Mouse (Mus musculus) gastrocnemius, postnatal 36 days (tissue): ENCODE measurements around the gene Hs2st1. TPM values are rescaled to one million over a fixed set of nuclear protein-coding genes. Genes with fewer than 3 reads are reported as not detected.

Experiments
- DNase-seq, 2 experiments: peaks; one replicate each; pipeline ENCODE4 v3.0.0; 2022
- intact Hi-C: fragments of 180-260 bp; cut with DNase I; formaldehyde crosslinking; loops from one replicate; pipeline ENCODE4 v1.15.1; 2025
- total RNA-seq, 2 experiments: library from RNA; stranded (reverse); gene quantifications; 2 replicates each; pipeline ENCODE4 v1.2.3; 2021

Hs2st1 gene
- total RNA-seq, 2 experiments from 2014 or later: 10.5 to 12.0 TPM

- no peak for DNase-seq
- intact Hi-C loops: no loop called here
These were observed 11.7 kb downstream of the Hs2st1 start for GRCm38 (mm10) chr3:144558274-144558673.

DNA sequence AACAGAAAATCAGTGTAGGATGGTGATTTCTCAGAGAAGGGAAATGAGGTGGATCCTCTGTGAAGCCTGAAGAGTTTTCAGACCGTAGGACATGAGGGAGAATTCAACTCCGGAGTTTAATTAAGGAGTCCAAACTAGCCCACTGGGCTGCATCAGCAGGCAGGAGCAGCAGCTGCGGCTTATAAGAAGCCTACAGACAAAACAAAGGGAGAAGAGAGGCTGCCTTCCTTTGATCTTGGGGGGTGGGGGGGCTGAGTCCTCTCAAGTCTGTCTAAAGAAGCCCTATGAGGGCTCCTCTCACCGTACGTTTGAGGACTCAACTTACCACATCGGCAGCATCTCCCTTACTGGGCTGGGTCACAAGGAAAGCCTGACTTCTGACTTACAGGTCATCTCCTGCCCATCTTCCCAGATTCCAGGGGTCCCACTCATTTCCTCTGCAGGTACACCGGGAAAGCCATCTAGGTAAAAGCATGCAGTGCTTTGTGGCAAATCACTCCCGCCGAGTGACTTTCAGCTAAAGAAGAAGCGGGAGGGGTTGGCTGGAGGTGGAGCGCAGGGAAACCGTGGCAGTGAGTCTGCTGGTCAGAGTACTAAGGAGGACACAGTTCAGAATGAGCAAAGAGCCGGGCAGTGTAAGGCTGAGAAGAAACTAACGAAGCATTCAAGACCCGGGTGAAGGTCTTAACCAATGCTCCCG lies 13.2 kb downstream of the Hs2st1 start:
- intact Hi-C loops: no loop called here
- no peak for DNase-seq

DNA sequence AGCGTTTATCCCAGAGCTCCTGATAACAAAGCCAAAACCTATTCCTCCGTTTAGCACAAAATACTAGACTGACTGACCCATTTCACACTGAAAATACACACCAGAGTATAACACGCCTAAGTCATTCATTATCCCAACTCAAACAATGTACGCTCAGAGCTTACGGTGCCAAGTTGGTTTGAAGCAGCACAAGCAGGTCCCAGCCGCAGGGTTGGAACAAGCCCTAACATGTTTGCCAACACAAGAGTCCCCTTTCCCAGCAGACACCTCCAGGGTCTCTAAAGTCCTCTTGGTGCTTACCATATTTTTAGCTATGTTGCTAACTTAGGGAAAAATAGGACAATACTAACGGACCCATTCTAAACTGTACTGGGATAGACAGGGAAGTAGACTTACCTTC lies 14.8 kb downstream of the Hs2st1 start:
- intact Hi-C loops: no loop called here

DNA sequence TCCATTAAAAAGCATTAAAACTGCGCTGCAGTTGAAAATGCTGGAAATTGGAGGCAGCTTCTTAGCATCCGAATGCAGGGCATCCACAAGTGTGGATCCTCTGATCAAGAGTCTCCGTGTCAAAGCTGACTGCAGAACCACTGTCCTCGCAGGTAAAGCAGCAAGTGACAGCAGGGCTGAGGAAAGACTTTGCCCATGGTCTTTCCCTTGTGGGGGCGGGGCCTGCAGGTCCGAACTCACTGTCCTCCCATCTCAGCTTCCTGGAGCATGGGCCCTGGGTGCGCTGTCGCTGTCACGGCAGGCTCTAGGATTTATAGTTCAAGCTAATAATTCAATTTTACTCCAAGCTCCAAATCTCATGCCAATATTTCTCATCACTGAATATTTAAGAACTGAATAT lies 15.5 kb downstream of the Hs2st1 start:
- no peak for DNase-seq
- intact Hi-C loops: no loop called here

More for the DNA sequence above, 14.8 kb downstream of the Hs2st1 start:
- DNase-seq: no peak

DNA sequence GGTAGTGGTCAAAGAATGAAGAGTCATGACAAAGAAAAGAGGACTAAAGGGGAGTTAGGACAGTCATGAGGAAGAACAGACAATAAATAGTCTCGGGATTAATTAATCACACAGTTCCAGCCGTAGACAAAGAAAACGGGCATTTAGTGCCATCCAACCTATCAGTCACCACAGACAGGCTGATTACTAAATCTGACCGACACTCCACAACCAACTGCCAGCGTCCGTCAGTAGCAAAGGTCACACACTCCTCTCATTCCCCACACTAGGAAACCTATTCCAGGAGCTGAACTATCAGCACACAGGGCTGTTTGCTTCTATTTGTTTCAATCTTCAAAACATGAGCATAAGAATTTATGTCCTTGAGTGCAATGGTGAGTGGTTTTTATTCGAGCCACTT lies 16.0 kb downstream of the Hs2st1 start:
- intact Hi-C loops: no loop called here
- no peak for DNase-seq

DNA sequence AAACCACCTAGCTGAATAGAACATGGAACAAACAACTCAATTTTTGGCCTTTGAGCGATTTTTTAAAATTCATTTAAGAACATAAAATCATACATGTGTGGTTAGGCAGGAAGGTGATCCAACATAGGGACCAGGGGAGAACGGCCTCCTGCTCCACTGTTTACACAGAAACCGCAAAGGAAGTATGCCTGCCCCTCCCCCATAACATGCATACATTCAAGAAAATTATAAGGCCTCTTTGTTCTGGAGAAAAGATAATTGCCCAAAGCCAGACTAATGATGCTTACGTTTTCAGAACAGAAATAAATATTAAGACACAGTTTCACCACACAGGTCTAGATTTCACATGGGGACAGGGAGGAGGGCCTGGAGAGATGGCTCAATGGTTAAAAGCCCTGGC lies 18.6 kb downstream of the Hs2st1 start:
- DNase-seq: no peak
- intact Hi-C loops: no loop called here

GRCm38 (mm10) chr3:144550659-144551058 lies 19.3 kb downstream of the Hs2st1 start:
- intact Hi-C loops: no loop called here
- no peak for DNase-seq

- intact Hi-C loops: no loop called here
- no peak for DNase-seq
These were observed 19.9 kb downstream of the Hs2st1 start for GRCm38 (mm10) chr3:144550036-144550435.

GRCm38 (mm10) chr3:144548186-144548845 lies 21.7 kb downstream of the Hs2st1 start:
- DNase-seq: no peak
- intact Hi-C loops: no loop called here

DNA sequence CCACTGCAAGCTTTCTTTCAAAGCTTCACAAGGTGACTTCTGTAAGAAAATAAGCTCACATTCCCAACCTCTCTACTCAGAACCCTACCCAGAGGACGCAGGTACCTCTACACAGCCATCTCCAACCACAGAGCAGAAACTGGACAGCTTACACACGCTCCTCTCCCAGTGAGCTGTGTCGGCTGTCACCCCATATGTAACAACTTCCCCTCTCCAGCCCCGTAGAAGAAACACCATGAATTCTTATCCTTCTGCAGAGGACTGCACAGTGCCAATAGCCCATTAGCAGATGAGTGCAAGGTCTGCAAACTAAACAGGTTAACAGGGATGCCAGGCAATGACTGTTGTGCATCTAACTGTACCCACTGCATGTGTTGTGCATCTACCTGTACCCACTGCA lies 23.5 kb downstream of the Hs2st1 start:
- no peak for DNase-seq
- intact Hi-C loops: no loop called here

- intact Hi-C loops: no loop called here
- no peak for DNase-seq
These were observed 24.1 kb downstream of the Hs2st1 start for GRCm38 (mm10) chr3:144545832-144546231.

GRCm38 (mm10) chr3:144545152-144545551 lies 24.8 kb downstream of the Hs2st1 start:
- intact Hi-C loops: no loop called here
- DNase-seq: no peak

DNA sequence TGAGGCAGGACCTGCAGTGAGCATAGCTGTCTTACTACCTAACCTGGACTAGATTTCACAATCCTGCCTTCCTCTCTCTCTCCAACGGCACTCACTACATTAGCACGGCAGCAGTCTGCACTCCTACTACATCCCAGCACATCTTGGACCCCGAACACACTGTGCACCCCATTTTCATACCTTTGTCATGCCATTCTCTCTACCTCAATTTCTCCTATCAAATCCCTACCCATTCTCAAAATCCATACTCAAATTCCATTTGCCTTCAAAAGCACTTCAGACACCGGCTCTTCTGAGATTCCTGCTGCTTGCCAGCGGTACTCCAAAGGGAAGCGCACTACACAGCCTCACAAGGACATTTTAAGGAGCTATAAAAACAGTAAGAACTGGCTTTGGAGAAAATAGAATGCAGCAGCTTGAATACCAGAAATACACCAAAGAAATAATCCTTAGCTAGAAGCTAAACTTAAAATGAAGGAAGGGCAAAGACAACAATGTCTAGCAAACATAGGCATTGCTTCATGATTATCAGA lies 28.0 kb downstream of the Hs2st1 start:
- intact Hi-C loops: no loop called here
- DNase-seq: no peak

DNA sequence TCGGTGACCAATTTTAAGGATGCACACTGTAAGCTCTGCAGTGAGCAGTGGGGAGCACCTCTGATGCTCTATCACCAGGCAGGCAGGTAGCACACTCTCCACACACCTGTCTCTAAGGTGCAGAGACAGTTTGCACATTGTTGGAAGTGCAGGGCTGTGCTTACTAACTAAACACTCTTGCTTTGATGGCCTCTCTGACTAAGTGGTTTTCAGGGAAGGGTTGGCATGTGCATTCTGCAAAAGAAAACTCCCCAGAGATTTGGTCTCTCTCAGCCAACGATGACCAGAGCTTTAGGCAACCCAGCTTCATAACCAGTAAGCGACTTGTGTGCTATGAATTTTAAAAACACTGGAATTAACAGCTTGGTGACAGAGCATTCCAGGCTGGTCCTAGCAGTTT lies 29.2 kb downstream of the Hs2st1 start:
- DNase-seq: no peak
- intact Hi-C loops: no loop called here

- DNase-seq: no peak
- intact Hi-C loops: no loop called here
These were observed 30.9 kb downstream of the Hs2st1 start for GRCm38 (mm10) chr3:144539051-144539450.

DNA sequence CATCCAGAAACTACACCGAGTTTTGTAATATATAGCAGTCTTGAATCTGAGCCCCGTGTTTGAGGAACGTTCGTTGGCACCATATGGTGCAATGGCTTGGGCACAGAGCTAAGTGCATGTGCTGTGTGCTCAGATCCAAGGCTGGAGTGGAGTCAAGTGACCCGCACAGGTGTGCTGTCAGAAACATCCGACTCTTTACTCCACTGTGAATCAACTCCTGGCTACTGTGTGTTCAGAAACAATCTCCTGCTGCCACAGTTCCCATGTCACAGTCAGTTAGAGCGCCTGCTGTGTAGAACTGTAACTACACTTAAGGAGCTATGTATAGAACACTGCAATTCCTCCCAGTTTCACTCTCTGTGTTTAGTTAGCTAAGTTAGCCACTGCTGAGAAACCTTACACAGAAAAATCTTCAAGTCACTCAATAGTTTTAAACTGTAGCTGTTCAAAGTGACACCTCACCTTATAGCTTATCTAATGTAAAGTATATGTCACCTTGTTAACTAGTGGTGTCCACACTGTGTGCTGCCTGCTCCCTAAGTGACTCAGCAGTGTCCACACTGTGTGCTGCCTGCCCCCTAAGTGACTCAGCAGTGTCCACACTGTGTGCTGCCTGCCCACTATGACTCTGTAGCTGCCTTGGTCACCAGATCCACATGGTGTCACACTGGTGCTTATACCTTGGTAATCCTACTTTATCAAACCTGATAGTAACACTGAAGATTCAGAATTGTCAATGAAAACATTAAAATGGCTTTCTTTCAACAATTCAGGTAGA lies 32.7 kb downstream of the Hs2st1 start:
- no peak for DNase-seq
- intact Hi-C loops: no loop called here

GRCm38 (mm10) chr3:144535056-144535455 lies 34.9 kb downstream of the Hs2st1 start:
- intact Hi-C loops: no loop called here
- DNase-seq: no peak

- intact Hi-C loops: loop anchor here (5.0 kb wide), 1 partner anchor 86 kb away; no protein-coding TSS in a partner anchor
- no peak for DNase-seq
These were observed 39.0 kb downstream of the Hs2st1 start for GRCm38 (mm10) chr3:144531023-144531422.

DNA sequence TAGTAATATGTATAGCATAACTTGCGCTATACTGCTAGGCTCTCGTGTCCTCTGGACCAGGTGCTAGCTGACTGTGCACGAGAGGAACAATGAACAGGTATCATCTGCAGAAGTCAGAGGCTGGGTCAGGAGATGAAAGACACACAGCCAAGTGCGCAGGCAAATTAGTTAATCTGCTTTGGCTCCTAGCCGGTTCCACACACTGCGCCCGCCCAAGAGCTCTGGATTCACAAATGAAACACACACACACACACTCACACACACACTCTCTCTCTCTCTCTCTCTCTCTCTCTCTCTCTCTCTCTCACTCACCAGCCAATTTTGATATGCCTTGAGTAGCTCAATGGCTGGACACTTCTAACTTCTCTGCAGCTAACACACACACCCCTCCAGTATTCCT lies 42.1 kb downstream of the Hs2st1 start:
- DNase-seq: no peak
- intact Hi-C loops: no loop called here

DNA sequence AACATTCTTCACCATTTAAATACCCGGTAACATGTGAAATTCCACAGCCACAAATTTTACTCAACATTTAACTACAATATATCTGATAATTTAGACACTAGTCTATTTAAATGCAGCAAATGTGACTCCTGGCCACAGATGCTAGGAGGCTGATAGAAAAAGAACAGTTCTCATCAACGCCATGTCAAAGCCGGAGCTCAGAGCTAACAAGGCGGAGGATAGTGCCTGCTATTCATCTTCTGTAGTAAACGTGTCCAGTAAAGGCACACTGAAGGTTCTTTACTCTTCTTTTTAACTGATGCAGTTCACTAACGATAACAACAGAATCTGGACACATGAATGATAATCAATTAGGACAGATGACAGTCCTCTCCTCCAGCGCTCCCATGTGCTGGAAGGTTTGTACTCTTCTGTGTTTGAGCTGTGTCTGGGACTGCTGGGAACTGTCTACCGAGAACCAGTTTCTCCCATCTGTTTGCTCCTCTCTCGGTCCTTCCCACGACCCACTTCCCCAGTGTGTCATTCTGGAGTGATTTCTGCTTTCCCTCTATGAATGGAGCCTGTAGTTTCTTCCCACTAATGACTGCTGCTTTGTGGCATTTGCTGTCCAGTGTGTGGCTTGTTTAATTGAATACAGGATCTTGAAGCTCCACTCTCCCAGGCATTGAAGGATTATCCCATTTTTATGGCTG lies 50.3 kb downstream of the Hs2st1 start:
- intact Hi-C loops: no loop called here
- DNase-seq: no peak

- intact Hi-C loops: no loop called here
- no peak for DNase-seq
These were observed 51.1 kb downstream of the Hs2st1 start for GRCm38 (mm10) chr3:144518917-144519316.
